Mouse (Mus musculus): ENCODE measurements around the gene Klhdc8a. TPM values are rescaled to one million over a fixed set of nuclear protein-coding genes. Genes with fewer than 3 reads are reported as not detected.
"Not testable (repeated sequence)": the region's sequence is repeated elsewhere in the genome, so short reads cannot be mapped to it uniquely, and the experiment has no call there.

Klhdc8a gene
- polyA plus RNA-seq, 1 experiment from 2014 or later: 5.3 TPM

GRCm38 (mm10) chr1:132338027-132338660, 39.7 kb downstream of the Klhdc8a start:
- H3K4me1 ChIP-seq: peaks cover 40% of the 10 kb centered on the region
- no peak overlapping the region for H3K4me3 ChIP-seq
- H3K9me3 ChIP-seq (replicated peaks): no peaks in the 10 kb centered on the region
- no peak for ATAC-seq (ENCODE audit: low FRiP score)
- H3K4me2 ChIP-seq (replicated peaks): no peak overlapping the region
- no peaks in the 10 kb centered on the region for H3K36me3 ChIP-seq
- H3K27ac ChIP-seq: no peak overlapping the region
- H3K27me3 ChIP-seq: no peaks in the 10 kb centered on the region
- 46% methylated on average over 8 of the region's 8 CpGs for WGBS
- H3K9ac ChIP-seq: no peak overlapping the region

DNA sequence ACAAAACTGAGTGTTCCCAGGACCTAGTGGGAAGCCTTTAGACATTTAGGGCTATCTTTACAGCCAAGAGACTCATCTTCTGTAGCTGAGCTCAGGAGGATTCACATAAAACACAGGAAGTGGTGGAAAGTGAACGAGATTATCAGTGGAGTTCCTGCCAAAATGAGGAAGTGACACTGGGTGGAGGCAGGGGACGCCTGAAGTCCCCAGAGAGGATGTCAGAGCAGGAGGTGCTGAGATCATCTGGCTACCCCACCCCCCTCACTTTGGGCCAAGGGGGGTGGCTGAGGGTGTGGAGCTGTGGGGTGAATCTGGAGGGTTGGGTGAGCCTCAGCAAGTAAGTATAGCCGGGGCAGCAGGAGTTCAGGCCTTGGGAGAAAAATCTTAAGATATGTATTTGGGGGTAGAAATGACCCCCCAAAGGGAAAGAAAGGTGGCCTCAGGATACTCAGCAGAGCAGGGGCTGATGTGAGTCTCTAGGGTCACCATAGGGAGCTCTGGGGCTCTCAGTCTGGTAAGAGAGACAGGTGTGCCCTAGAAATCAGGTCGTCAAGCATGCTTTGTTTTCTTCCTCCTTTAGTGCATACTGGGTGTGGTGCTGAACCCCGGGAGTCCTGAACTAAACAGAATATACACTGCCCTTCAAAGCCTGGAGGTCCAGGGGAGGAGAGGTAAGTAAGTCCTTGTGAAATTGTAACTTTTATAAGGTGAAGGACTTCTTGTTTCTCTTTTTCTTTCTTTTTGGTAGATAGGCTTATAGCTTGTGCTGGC, 43.5 kb downstream of the Klhdc8a start:
- Histone ChIP-seq H3K4me2 (replicated peaks) (no peak overlapping the region), H3K9ac (no peak overlapping the region), H3K4me3 (no peak overlapping the region), H3K9me3 (replicated peaks) (no peaks in the 10 kb centered on the region), H3K27ac (no peak overlapping the region), H3K27me3 (no peaks in the 10 kb centered on the region), H3K36me3 (no peaks in the 10 kb centered on the region), H3K4me1 (peaks cover 9% of the 10 kb centered on the region; the same call in 1 of the 2 replicates)
- 62% methylated on average over 5 of the region's 5 CpGs for WGBS
- ATAC-seq (ENCODE audit: low FRiP score): no peak

DNA sequence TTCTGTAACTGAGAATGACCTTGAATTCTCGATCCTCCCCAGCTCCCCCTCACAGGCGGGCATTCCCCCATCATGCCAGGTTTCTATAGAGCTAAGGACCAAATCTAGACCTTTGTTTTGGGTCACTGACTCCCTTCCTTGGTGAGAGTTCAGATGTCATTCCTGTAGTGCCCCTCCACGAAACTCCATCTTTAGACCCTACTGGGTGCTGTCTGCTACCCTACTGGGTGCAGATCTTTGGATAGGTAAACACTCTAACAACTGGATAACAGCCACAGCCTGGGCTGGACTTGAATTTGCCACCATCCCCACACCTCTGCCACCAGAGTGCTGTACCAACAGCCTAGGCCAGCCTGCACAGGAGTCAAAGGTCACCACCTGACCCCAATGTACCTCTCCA, 44.1 kb downstream of the Klhdc8a start:
- H3K4me3 ChIP-seq: no peak overlapping the region
- H3K36me3 ChIP-seq: no peaks in the 10 kb centered on the region
- WGBS: 56% methylated on average over 3 of the region's 3 CpGs
- no peaks in the 10 kb centered on the region for H3K27me3 ChIP-seq
- no peaks in the 10 kb centered on the region for H3K9me3 ChIP-seq (replicated peaks)
- H3K4me2 ChIP-seq (replicated peaks): no peak overlapping the region
- ATAC-seq (ENCODE audit: low FRiP score): no peak
- no peak overlapping the region for H3K9ac ChIP-seq
- H3K27ac ChIP-seq: no peak overlapping the region
- peaks cover 8% of the 10 kb centered on the region; the same call in 1 of the 2 replicates for H3K4me1 ChIP-seq

GRCm38 (mm10) chr1:132343191-132343590, 44.8 kb downstream of the Klhdc8a start:
- Histone ChIP-seq H3K27ac (no peak overlapping the region), H3K4me2 (replicated peaks) (no peak overlapping the region), H3K4me1 (peaks cover 1% of the 10 kb centered on the region; the same call in 1 of the 2 replicates), H3K27me3 (no peaks in the 10 kb centered on the region), H3K9ac (no peak overlapping the region), H3K4me3 (no peak overlapping the region), H3K36me3 (no peaks in the 10 kb centered on the region), H3K9me3 (replicated peaks) (no peaks in the 10 kb centered on the region)
- no peak for ATAC-seq (ENCODE audit: low FRiP score)
- 85% methylated on average over 2 of the region's 2 CpGs for WGBS

DNA sequence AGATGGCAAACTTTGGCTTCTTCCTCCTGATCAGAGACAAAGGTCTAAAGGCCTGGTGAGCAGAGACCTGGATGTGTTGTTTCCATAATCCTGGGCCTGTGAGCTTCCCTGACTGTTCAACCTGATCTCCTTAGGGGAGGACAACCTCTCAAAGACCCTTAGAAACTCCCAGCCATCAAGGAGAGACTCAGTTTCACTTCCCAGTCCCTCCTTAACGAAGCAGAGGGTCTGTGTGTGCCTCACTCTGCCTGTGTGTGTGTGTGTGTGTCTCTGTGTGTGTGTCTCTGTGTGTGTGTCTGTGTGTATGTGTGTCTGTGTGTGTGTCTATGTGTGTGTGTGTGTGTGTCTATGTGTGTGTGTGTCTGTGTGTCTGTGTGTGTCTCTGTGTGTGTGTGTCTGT, 45.2 kb downstream of the Klhdc8a start:
- ATAC-seq (ENCODE audit: low FRiP score): no peak
- H3K9ac ChIP-seq: peak overlapping the region; percentile 24; the same call in 1 of the 2 replicates
- no peaks in the 10 kb centered on the region for H3K27me3 ChIP-seq
- no peaks in the 10 kb centered on the region for H3K36me3 ChIP-seq
- no peak overlapping the region for H3K4me2 ChIP-seq (replicated peaks)
- no peak overlapping the region for H3K27ac ChIP-seq
- H3K9me3 ChIP-seq (replicated peaks): no peaks in the 10 kb centered on the region
- H3K4me3 ChIP-seq: no peak overlapping the region
- 85% methylated on average over 1 of the region's 1 CpGs for WGBS
- H3K4me1 ChIP-seq: no peaks in the 10 kb centered on the region

DNA sequence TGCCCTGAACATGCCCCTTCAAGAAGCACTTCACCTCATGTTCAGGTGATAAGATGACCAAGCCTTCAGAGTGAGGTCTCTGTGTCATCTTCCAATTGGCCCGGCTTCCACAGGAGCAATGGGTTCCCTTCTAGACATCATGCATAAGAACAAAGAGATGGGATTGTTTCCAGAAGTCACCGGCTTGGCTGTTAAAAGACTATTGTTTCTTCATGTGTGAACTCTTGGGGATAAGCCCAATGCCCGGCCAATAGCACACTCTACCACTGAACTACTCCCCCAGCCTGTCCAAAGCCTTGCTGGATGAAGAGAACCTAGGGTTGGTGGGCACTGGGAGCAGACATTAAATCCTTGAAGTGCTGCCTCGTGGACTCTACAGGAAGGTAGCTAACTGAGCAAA, 47.1 kb downstream of the Klhdc8a start:
- H3K4me3 ChIP-seq: no peak overlapping the region
- no peaks in the 10 kb centered on the region for H3K27me3 ChIP-seq
- no peaks in the 10 kb centered on the region for H3K9me3 ChIP-seq (replicated peaks)
- H3K4me2 ChIP-seq (replicated peaks): no peak overlapping the region
- 79% methylated on average over 4 of the region's 4 CpGs for whole genome bisulfite sequencing
- no peak for ATAC-seq (ENCODE audit: low FRiP score)
- no peaks in the 10 kb centered on the region for H3K36me3 ChIP-seq
- no peaks in the 10 kb centered on the region for H3K4me1 ChIP-seq
- H3K9ac ChIP-seq: no peak overlapping the region
- H3K27ac ChIP-seq: no peak overlapping the region

GRCm38 (mm10) chr1:132346134-132346851, 47.9 kb downstream of the Klhdc8a start:
- ATAC-seq (ENCODE audit: low FRiP score): no peak
- 85% methylated on average over 12 of the region's 12 CpGs for WGBS
- Histone ChIP-seq H3K9ac (no peak overlapping the region), H3K4me2 (replicated peaks) (no peak overlapping the region), H3K36me3 (no peaks in the 10 kb centered on the region), H3K9me3 (replicated peaks) (no peaks in the 10 kb centered on the region), H3K4me3 (no peak overlapping the region), H3K4me1 (no peaks in the 10 kb centered on the region), H3K27ac (no peak overlapping the region), H3K27me3 (no peaks in the 10 kb centered on the region)

DNA sequence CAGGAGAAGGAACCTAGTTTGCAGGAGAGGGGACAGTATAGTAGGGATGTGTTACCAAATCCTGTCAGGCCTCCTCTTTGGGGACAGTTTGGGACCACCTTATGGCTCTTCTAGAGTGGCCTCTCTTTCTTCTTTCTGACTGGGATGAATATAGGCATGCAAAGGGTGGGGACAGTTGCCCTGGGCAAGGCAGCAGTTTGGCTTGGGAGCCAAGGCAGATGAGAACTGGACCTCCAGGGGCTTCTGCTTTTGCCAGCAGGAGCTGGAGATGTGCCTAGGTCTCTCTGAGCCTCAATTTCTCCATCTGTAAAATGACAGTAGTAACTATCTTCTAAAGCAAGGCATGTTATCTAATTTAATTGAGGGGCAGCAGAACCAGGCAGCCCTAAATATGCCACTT, 48.5 kb downstream of the Klhdc8a start:
- no peaks in the 10 kb centered on the region for H3K36me3 ChIP-seq
- no peak overlapping the region for H3K4me2 ChIP-seq (replicated peaks)
- H3K9ac ChIP-seq: no peak overlapping the region
- H3K27ac ChIP-seq: no peak overlapping the region
- H3K27me3 ChIP-seq: no peaks in the 10 kb centered on the region
- no peak overlapping the region for H3K4me3 ChIP-seq
- no peaks in the 10 kb centered on the region for H3K9me3 ChIP-seq (replicated peaks)
- ATAC-seq (ENCODE audit: low FRiP score): no peak
- H3K4me1 ChIP-seq: no peaks in the 10 kb centered on the region

DNA sequence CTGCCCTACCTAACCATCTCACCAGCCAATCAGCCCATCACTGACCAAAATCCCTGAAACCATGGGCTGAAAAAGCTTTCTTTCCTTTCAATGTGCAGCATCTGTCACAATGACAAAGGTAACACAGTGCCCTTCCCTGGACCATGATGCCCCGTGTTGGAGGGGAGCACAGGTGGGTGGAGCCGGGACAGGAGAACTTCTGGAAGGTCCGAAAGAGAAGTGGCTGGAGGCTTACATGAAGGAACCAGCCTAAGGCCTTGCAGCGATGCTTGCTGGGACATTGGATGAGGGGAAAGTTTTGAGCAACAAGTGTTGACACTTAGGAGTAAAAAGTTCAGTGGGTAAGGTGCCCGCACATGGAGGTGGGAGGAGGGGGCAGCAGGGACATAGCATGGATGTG, 50.0 kb downstream of the Klhdc8a start:
- Histone ChIP-seq H3K4me3 (no peak overlapping the region), H3K9me3 (replicated peaks) (no peaks in the 10 kb centered on the region), H3K27me3 (no peaks in the 10 kb centered on the region), H3K36me3 (no peaks in the 10 kb centered on the region), H3K27ac (no peak overlapping the region), H3K4me1 (no peaks in the 10 kb centered on the region), H3K9ac (no peak overlapping the region), H3K4me2 (replicated peaks) (no peak overlapping the region)
- no peak for ATAC-seq (ENCODE audit: low FRiP score)
- WGBS: 83% methylated on average over 5 of the region's 5 CpGs

- not testable (repeated sequence) for H3K27me3 ChIP-seq; H3K36me3 ChIP-seq; H3K4me3 ChIP-seq; H3K9ac ChIP-seq; H3K9me3 ChIP-seq (replicated peaks); H3K4me2 ChIP-seq (replicated peaks); H3K4me1 ChIP-seq; H3K27ac ChIP-seq; ATAC-seq (ENCODE audit: low FRiP score)
Observed at GRCm38 (mm10) chr1:132349049-132349448, 50.6 kb downstream of the Klhdc8a start.

- ATAC-seq (ENCODE audit: low FRiP score); H3K9me3 ChIP-seq (replicated peaks); H3K4me1 ChIP-seq; H3K36me3 ChIP-seq; H3K27ac ChIP-seq; H3K27me3 ChIP-seq; H3K4me2 ChIP-seq (replicated peaks); H3K9ac ChIP-seq; H3K4me3 ChIP-seq: not testable (repeated sequence)
- WGBS: 96% methylated on average over 3 of the region's 3 CpGs
Observed at GRCm38 (mm10) chr1:132349601-132350000, 51.2 kb downstream of the Klhdc8a start.

GRCm38 (mm10) chr1:132351058-132351457, 52.6 kb downstream of the Klhdc8a start:
- WGBS: 95% methylated on average over 4 of the region's 4 CpGs
- H3K4me2 ChIP-seq (replicated peaks): no peak overlapping the region
- no peak overlapping the region for H3K4me3 ChIP-seq
- no peaks in the 10 kb centered on the region for H3K9me3 ChIP-seq (replicated peaks)
- no peaks in the 10 kb centered on the region for H3K36me3 ChIP-seq
- no peak overlapping the region for H3K9ac ChIP-seq
- peaks cover 10% of the 10 kb centered on the region for H3K4me1 ChIP-seq
- H3K27ac ChIP-seq: no peak overlapping the region
- no peak for ATAC-seq (ENCODE audit: low FRiP score)
- no peaks in the 10 kb centered on the region for H3K27me3 ChIP-seq

All from hindbrain, embryonic 12.5 days (tissue).